Mouse (Mus musculus) midbrain, postnatal 0 days (tissue): Measurements from ENCODE around the gene Cfap45. TPM values are rescaled to one million over a fixed set of nuclear protein-coding genes. Genes with fewer than 3 reads are reported as not detected.

Experiments
- ATAC-seq: fragments of 200-750 bp; cut with Nextera tagmentation; 2 replicates; pipeline ENCODE4 v1.8.0; 2017; ENCODE audit warnings: moderate number of reproducible peaks, mild to moderate bottlenecking, moderate TSS enrichment, moderate library complexity; ENCODE audit not compliant: low FRiP score
- DNase-seq: peaks from one replicate; pipeline ENCODE4 v3.0.0-alpha.2; 2015; ENCODE audit warnings: low spot score
- H3K27ac ChIP-seq: fragments of 300-500 bp; sonication (generic); 2 replicates; pipeline ENCODE4 v1.5.1; 2014; ENCODE audit warnings: low read depth, mild to moderate bottlenecking, low read length, mixed read lengths
- H3K27me3 ChIP-seq: fragments of 300-500 bp; sonication (generic); 2 replicates; pipeline ENCODE4 v1.6.1; 2014; ENCODE audit warnings: low read length, control low read depth, mixed read lengths; ENCODE audit not compliant: insufficient read depth
- H3K36me3 ChIP-seq: fragments of 300-500 bp; sonication (generic); 2 replicates; pipeline ENCODE4 v1.6.1; 2014; ENCODE audit warnings: low read length, control low read depth, mixed read lengths; ENCODE audit not compliant: insufficient read depth
- H3K4me1 ChIP-seq: fragments of 300-500 bp; sonication (generic); 2 replicates; pipeline ENCODE4 v1.6.1; 2014; ENCODE audit warnings: mild to moderate bottlenecking, control low read depth, antibody characterized with exemption, low read length, mixed read lengths; ENCODE audit not compliant: insufficient read depth
- H3K4me2 ChIP-seq: fragments of 300-500 bp; sonication (generic); 2 replicates; pipeline ENCODE4 v1.6.1; 2014; ENCODE audit warnings: low read depth, mild to moderate bottlenecking, low read length, mixed read lengths; ENCODE audit not compliant: poor library complexity, severe bottlenecking
- H3K4me3 ChIP-seq: fragments of 300-500 bp; sonication (generic); 2 replicates; pipeline ENCODE4 v1.5.1; 2014; ENCODE audit warnings: low read depth, mild to moderate bottlenecking, low read length, moderate library complexity
- H3K9ac ChIP-seq: fragments of 300-500 bp; sonication (generic); replicated peaks from 2 replicates; pipeline ENCODE4 v1.6.1; 2014; ENCODE audit warnings: mild to moderate bottlenecking, low read length, moderate library complexity, mixed read lengths; ENCODE audit not compliant: poor library complexity, severe bottlenecking
- H3K9me3 ChIP-seq: fragments of 300-500 bp; sonication (generic); 2 replicates; pipeline ENCODE4 v1.6.1; 2016; ENCODE audit warnings: low read length, control low read depth
- CTCF ChIP-seq: IDR thresholded peaks from 2 replicates; pipeline ENCODE4 v1.5.1; 2016; ENCODE audit warnings: antibody characterized with exemption, mild to moderate bottlenecking
- WGBS: fragments of 180-500 bp; shearing (Covaris S2); extraction: QIAGEN DNeasy Blood & Tissue Kit; methylation state at CpG from one replicate; pipeline ENCODE4 v1.1.7; 2014; 5-methylcytosine and 5-hydroxymethylcytosine counted together
- polyA plus RNA-seq: library from polyadenylated mRNA; unstranded; fragments of >200 nt; fragmentation: Nextera tagmentation; extraction: Ambion mirVana; gene quantifications from 2 replicates; pipeline ENCODE4 v1.2.1, GENCODE M21; 2015
- total RNA-seq: library from RNA; depleted of rRNA; stranded (reverse); fragments of >200 nt; gene quantifications from 2 replicates; pipeline ENCODE4 v1.2.3, GENCODE M21; 2014

Gene Cfap45
- total and polyA plus RNA-seq, 2 experiments from 2014 or later = 3.1 to 5.4 TPM

GRCm38 (mm10) chr1:172509983-172510382, 10.6 kb upstream of the Cfap45 start:
- no peaks in the 10 kb centered on the region for H3K4me1 ChIP-seq
- no peaks in the 10 kb centered on the region for H3K36me3 ChIP-seq
- H3K27ac ChIP-seq = no peak overlapping the region
- H3K4me2 ChIP-seq = no peak overlapping the region
- H3K4me3 ChIP-seq = no peak overlapping the region
- no peak for ATAC-seq
- H3K9me3 ChIP-seq = no peaks in the 10 kb centered on the region
- WGBS = 60% methylated on average over 8 of the region's 8 CpGs
- no peak for DNase-seq
- no peak overlapping the region for H3K9ac ChIP-seq
- no peaks in the 10 kb centered on the region for H3K27me3 ChIP-seq
- TF ChIP-seq CTCF = no peak

DNA sequence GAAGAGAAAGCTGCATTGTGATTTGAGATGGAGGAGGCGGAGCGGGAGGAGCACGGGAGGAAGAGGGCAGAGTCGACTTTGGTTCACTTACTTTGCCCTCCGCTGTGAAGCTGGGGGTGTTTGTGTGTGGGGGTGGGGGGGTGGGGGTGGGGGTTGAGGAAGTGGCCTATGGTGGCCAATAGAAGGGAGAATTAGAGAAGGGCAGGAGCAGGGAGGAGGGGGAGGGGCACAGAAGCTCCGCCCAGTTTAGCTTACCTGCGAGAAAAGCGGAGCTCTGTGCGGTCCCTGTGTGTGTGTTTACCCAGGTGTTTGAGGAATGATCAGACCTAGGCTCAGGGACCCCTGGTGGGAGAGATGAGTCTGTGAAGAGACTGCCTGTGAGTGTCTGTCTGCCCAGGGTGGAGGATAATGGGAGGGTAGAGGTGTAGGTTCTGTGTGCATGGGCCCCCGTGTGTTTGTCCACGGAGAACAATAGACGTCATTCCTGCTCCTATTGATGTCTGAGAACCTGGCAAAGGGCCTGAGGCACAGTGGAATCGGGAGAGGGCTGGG, 10.1 kb upstream of the Cfap45 start:
- no peak for TF ChIP-seq CTCF
- H3K4me3 ChIP-seq = no peak overlapping the region

DNA sequence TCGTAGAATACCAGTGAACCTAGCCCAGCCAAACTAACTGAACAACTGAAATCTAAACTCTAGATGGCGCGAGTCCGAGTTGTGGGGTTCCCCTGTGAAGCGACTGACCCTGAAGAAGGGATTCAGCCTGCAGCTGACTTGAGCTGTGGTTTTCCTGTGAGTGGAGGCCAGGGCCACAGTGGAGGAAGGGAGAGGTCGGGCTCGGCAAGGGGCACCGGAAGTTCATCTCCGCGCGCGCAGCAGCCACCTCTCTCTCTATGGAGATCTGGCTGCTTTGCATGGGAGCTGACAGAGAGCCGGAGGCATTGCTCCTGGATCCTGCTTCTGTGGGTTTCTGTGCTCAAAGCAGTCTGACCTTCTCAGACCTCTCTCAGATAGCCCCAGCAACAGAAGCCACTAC, 7.6 kb upstream of the Cfap45 start:
- Histone ChIP-seq H3K4me2 (peak overlapping the region; percentile 3; the same call in 1 of the 2 replicates), H3K9me3 (no peaks in the 10 kb centered on the region; the same call in 1 of the 2 replicates), H3K36me3 (no peaks in the 10 kb centered on the region), H3K27me3 (no peaks in the 10 kb centered on the region), H3K4me1 (no peaks in the 10 kb centered on the region), H3K9ac (no peak overlapping the region), H3K4me3 (no peak overlapping the region), H3K27ac (no peak overlapping the region)
- ATAC-seq (no peak), DNase-seq (no peak)
- WGBS = 34% methylated on average over 13 of the region's 13 CpGs
- TF ChIP-seq CTCF = peak; percentile 48

More for the DNA sequence above, 10.1 kb upstream of the Cfap45 start:
- 30% methylated on average over 13 of the region's 13 CpGs for WGBS
- ATAC-seq (no peak), DNase-seq (no peak)
- Histone ChIP-seq H3K9ac (no peak overlapping the region), H3K9me3 (no peaks in the 10 kb centered on the region), H3K4me2 (no peak overlapping the region), H3K27ac (no peak overlapping the region), H3K27me3 (no peaks in the 10 kb centered on the region), H3K4me1 (no peaks in the 10 kb centered on the region), H3K36me3 (no peaks in the 10 kb centered on the region)

GRCm38 (mm10) chr1:172513525-172514212, 6.9 kb upstream of the Cfap45 start:
- Histone ChIP-seq H3K4me3 (no peak overlapping the region), H3K4me2 (no peak overlapping the region), H3K9ac (no peak overlapping the region), H3K36me3 (no peaks in the 10 kb centered on the region), H3K9me3 (no peaks in the 10 kb centered on the region; the same call in 1 of the 2 replicates), H3K27me3 (no peaks in the 10 kb centered on the region), H3K4me1 (no peaks in the 10 kb centered on the region), H3K27ac (no peak overlapping the region)
- DNase-seq = no peak
- ATAC-seq = no peak
- 71% methylated on average over 17 of the region's 17 CpGs for WGBS
- TF ChIP-seq CTCF = no peak

DNA sequence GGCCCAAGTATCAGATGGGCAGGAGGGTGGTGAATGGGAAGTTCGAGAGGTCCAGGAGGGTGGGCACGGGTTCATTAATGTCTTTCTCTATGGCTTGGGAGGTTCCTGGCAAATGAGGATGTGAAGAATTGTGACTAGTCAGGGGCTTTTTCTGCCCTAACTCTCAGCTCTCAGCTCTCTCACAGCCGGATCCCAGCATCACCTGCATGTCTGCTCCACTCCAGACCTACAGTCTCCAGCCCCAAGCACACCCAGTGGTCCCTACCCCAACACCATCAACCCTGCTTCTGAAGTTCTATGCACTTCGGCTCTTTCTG, 6.4 kb upstream of the Cfap45 start:
- Histone ChIP-seq H3K36me3 (no peaks in the 10 kb centered on the region), H3K9me3 (no peaks in the 10 kb centered on the region; the same call in 1 of the 2 replicates), H3K4me3 (no peak overlapping the region), H3K9ac (no peak overlapping the region), H3K4me1 (no peaks in the 10 kb centered on the region), H3K4me2 (no peak overlapping the region), H3K27me3 (no peaks in the 10 kb centered on the region), H3K27ac (no peak overlapping the region)
- WGBS = 74% methylated on average over 4 of the region's 4 CpGs
- DNase-seq (no peak), ATAC-seq (no peak)
- no peak for TF ChIP-seq CTCF

GRCm38 (mm10) chr1:172514551-172515268, 5.9 kb upstream of the Cfap45 start:
- no peaks in the 10 kb centered on the region; the same call in 1 of the 2 replicates for H3K9me3 ChIP-seq
- H3K4me3 ChIP-seq = no peak overlapping the region
- no peak overlapping the region for H3K4me2 ChIP-seq
- no peak for ATAC-seq
- no peaks in the 10 kb centered on the region for H3K27me3 ChIP-seq
- H3K36me3 ChIP-seq = no peaks in the 10 kb centered on the region
- no peaks in the 10 kb centered on the region for H3K4me1 ChIP-seq
- TF ChIP-seq CTCF = no peak
- WGBS = 81% methylated on average over 7 of the region's 7 CpGs
- no peak for DNase-seq
- no peak overlapping the region for H3K27ac ChIP-seq
- no peak overlapping the region for H3K9ac ChIP-seq
